Mouse (Mus musculus) hindbrain, embryonic 10.5 days (tissue): ENCODE measurements around the gene Pink1. TPM values are rescaled to one million over a fixed set of nuclear protein-coding genes. Genes with fewer than 3 reads are reported as not detected.
A peak's percentile ranks its signal among the peaks of the same experiment; 100 is the strongest.

Experiments
- DNase-seq: peaks from one replicate; pipeline ENCODE4 v3.0.0-alpha.2; 2017; ENCODE audit warnings: low spot score
- H3K27ac ChIP-seq: fragments of 300-500 bp; sonication (generic); 2 replicates; pipeline ENCODE4 v1.5.1; 2016; ENCODE audit warnings: mild to moderate bottlenecking, moderate library complexity
- H3K27me3 ChIP-seq: fragments of 300-500 bp; sonication (generic); 2 replicates; pipeline ENCODE4 v1.6.1; 2016; ENCODE audit warnings: mild to moderate bottlenecking; ENCODE audit not compliant: poor library complexity, insufficient read depth, severe bottlenecking
- H3K36me3 ChIP-seq: fragments of 300-500 bp; sonication (generic); 2 replicates; pipeline ENCODE4 v1.6.1; 2016; ENCODE audit warnings: mild to moderate bottlenecking, moderate library complexity
- H3K4me1 ChIP-seq: fragments of 300-500 bp; sonication (generic); replicated peaks from 2 replicates; pipeline ENCODE4 v1.6.1; 2016; ENCODE audit warnings: mild to moderate bottlenecking
- H3K4me3 ChIP-seq: fragments of 300-500 bp; sonication (generic); 2 replicates; pipeline ENCODE4 v1.5.1; 2016; ENCODE audit warnings: mild to moderate bottlenecking, moderate library complexity
- H3K9me3 ChIP-seq: fragments of 300-500 bp; sonication (generic); 2 replicates; pipeline ENCODE4 v1.6.1; 2016; ENCODE audit warnings: mild to moderate bottlenecking, moderate library complexity
- WGBS: fragments of 180-500 bp; shearing (Covaris S2); methylation state at CpG from one replicate; pipeline ENCODE4 v1.1.7; 2016; 5-methylcytosine and 5-hydroxymethylcytosine counted together
- polyA plus RNA-seq: library from polyadenylated mRNA; unstranded; fragments of >200 nt; fragmentation: Nextera tagmentation; extraction: Ambion mirVana; gene quantifications from 2 replicates; pipeline ENCODE4 v1.2.1, GENCODE M21; 2016

Gene Pink1
- polyA plus RNA-seq, 1 experiment from 2014 or later, result 52.2 TPM

DNA sequence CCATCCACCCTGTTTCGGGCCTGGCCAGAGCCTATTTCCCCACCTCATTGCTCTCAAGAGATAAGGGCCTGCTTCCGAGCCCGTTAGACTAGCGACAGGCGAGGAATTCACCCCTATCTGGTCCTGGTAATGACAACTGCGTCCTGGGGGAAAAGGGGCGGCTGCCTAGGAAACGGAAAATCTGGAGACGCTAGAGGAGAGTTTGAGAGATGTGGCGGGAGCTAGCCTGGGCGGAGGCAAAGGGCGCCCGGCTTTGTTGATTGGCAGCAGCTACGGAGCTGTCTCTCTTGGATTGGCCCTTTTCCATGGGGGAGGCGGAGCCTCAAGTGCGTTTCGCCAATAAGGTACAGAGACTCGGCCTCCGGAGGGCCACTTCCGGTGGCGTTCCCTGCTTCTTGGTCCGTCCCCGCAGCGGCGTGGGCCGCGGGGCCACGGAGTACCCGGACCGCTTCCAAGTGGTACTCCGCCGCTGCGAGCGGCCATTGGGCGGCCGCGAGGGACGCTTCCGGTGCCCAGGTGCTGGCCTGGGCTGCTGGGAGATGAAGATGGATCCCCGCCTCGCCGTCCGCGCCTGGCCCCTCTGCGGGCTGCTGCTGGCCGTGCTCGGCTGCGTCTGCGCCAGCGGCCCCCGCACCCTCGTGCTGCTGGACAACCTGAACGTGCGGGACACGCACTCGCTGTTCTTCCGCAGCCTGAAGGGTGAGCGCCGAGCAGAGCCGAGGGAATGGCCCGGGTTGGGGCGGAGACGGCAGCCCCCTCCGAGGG, 21.6 kb downstream of the Pink1 start, which contains the start of gene Ddost:
Ddost (plus strand) TSS at position 391 of the 765 bp plus-strand sequence.
- WGBS, result under 1% methylated on average over 64 of the region's 64 CpGs
- Histone ChIP-seq H3K27me3 (no peaks in the 10 kb centered on the region), H3K4me1 (peaks cover 37% of the 10 kb centered on the region), H3K9me3 (no peaks in the 10 kb centered on the region), H3K4me3 (peak within 1 kb of the TSS; percentile 97), H3K27ac (peak within 1 kb of the TSS; percentile 94), H3K36me3 (peaks cover 32% of the 10 kb centered on the region)
- DNase-seq, result peak; percentile 99

DNA sequence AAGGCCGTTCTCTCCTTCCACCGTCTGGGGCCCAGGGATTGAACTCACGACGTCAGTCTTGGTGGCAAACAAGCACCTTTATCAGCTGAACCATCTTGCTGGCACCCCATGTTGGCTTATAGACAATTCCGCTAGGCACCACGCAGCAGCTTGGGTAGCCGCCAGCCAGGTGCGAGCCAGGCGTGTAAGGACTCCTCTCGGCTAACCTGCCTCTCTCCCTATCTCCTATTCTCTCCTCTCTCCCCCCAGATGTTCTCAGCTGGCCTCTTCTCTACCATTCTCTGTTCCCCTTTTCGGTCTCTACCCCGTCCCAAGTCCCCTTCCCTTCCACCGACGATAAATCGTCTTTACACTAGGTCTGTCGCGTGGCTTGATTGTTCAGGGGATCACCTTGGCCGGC, 22.4 kb downstream of the Pink1 start:
- Histone ChIP-seq H3K27me3 (no peaks in the 10 kb centered on the region), H3K36me3 (peaks cover 24% of the 10 kb centered on the region), H3K27ac (peak overlapping the region; percentile 94), H3K9me3 (no peaks in the 10 kb centered on the region), H3K4me3 (peak overlapping the region; percentile 97), H3K4me1 (peaks cover 37% of the 10 kb centered on the region)
- WGBS, result 19% methylated on average over 18 of the region's 18 CpGs
- no peak for DNase-seq

DNA sequence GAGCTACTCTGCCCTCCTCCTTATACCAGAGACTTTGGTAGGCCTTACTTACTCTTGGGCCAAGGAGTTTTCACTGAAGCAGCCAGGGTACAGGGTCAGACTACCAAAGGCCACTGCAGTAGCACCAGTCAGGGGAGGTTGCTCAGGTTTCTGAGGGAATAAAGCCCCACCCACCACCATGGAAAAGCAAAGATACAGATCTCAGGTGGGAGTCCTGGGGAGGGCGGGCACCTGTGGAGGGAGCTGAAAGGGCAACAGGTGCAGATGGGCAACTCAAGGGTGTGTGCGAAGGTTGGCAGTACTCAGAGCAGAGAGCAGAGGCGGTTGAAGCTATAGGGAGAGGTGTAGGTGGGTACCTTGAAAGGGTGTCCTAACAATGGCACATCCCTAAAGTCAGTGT, 23.1 kb downstream of the Pink1 start:
- 95% methylated on average over 3 of the region's 3 CpGs for WGBS
- Histone ChIP-seq H3K4me3 (peak overlapping the region; percentile 97; the same call in 1 of the 2 replicates), H3K36me3 (peaks cover 17% of the 10 kb centered on the region), H3K27me3 (no peaks in the 10 kb centered on the region), H3K9me3 (no peaks in the 10 kb centered on the region), H3K27ac (no peak overlapping the region), H3K4me1 (peaks cover 37% of the 10 kb centered on the region)
- DNase-seq, result no peak

DNA sequence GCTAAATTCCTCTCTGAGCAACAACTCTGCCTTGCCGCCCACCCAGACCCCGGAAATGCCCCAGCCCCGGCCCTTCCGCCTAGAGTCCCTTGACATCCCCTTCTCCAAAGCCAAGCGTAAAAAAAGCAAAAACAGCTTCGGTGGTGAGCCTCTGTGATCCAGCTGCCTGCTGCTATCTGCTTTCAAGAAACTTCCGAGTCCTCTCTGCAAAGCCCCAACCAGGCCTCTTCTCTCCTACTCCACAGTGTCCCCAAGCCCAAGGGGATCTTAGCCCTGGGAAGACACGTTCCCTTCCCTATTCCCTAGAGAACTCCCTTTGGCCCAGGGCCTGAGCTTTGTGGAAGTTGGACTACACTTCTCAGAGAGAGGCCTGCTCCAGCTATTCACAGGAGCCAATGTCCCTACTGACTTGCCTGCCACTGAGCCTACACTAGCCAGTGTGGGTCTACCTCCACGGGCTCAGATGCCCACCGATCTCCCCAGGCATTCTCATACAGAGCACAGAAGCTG, 24.8 kb downstream of the Pink1 start:
- Histone ChIP-seq H3K27me3 (no peaks in the 10 kb centered on the region), H3K4me1 (peaks cover 29% of the 10 kb centered on the region), H3K9me3 (no peaks in the 10 kb centered on the region), H3K36me3 (no peaks in the 10 kb centered on the region), H3K4me3 (no peak overlapping the region), H3K27ac (no peak overlapping the region)
- 83% methylated on average over 10 of the region's 10 CpGs for WGBS
- no peak for DNase-seq

DNA sequence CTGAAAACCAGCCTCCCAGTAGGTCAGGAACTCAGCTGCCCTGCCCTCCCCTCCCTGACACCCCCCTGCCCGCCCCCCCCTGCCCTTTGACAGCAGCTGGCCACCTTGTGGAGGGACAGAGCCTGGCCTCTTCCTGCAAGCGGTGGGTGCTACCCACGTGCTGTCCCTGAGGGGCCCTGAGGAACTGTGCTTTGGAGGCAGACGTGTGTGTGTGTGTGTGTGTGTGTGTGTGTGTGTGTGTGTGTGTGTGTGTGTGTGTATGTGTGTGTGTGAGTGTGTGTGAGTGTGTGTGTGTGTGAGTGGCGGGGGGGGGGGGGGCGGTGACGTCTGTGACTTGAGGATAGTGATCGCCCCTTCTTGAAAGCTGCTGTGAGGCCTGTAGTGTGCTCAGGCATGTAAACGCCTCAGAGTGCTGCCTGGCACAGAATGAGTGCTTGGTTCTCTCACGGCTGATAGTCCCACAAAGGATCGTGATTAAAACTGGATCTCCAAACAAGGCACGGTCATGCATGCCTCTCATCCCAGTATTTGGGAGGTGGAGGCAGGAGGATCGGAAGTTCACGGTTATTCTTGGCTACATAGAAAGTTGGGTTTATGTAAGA, 32.1 kb downstream of the Pink1 start:
- 89% methylated on average over 10 of the region's 14 CpGs for WGBS
- no peaks in the 10 kb centered on the region for H3K9me3 ChIP-seq
- no peak overlapping the region for H3K4me3 ChIP-seq
- peak overlapping the region; percentile 35 for H3K27ac ChIP-seq
- no peak for DNase-seq
- peaks cover 13% of the 10 kb centered on the region for H3K4me1 ChIP-seq
- H3K36me3 ChIP-seq, result no peaks in the 10 kb centered on the region
- H3K27me3 ChIP-seq, result no peaks in the 10 kb centered on the region

DNA sequence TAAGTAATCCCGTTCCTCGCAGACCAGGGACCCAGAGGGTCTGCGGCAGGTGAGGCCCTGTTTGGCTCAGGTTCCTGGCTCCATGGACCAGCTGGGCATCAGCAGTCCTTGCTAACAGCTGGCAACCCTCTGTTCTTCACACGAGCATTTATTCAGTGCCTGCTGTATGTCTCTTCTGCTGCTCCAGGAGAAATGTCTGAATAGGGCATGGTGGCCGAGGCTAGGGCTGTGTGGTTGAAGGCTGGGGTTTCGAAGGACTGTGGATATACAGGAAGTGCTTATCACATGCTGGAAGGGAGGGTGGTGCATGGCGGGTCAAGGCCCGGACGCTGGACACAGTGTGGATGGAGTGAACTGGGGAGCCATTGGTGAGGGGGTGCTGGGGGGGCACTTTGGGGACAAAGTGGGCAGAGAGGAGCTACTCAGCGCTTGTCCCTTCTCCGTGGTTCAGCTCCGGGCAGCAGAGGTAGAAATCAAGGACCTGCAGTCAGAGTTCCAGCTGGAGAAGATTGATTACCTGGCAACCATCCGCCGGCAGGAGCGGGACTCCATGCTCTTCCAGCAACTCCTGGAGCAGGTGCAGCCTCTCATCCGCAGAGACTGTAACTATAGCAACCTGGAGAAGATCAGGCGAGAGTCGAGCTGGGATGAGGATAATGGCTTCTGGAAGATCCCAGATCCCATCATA, 32.7 kb downstream of the Pink1 start:
- Histone ChIP-seq H3K9me3 (no peaks in the 10 kb centered on the region), H3K4me3 (no peak overlapping the region), H3K27ac (peak overlapping the region; percentile 35; the same call in 1 of the 2 replicates), H3K27me3 (no peaks in the 10 kb centered on the region), H3K36me3 (no peaks in the 10 kb centered on the region), H3K4me1 (peaks cover 14% of the 10 kb centered on the region)
- 83% methylated on average over 18 of the region's 18 CpGs for WGBS
- no peak for DNase-seq

DNA sequence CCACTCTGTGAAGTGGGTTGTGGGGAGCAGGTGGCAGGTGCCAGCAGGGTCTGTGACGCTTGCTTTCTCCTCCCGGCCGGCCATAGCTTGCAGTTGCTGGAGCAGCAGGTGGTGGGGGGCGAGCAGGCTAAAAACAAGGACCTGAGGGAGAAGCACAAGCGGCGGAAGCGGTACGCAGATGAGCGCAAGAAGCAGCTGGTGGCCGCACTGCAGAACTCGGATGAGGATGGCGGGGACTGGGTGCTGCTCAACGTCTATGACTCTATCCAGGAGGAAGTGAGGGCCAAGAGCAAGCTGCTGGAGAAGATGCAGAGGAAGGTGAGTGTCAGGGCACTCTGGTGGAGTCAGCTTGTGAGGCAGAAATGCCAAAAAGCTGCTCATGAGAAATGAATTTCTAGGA, 34.1 kb downstream of the Pink1 start:
- Histone ChIP-seq H3K9me3 (no peaks in the 10 kb centered on the region), H3K4me1 (peaks cover 14% of the 10 kb centered on the region), H3K36me3 (no peaks in the 10 kb centered on the region), H3K27me3 (no peaks in the 10 kb centered on the region), H3K4me3 (no peak overlapping the region), H3K27ac (no peak overlapping the region)
- WGBS, result 90% methylated on average over 13 of the region's 13 CpGs
- no peak for DNase-seq

DNA sequence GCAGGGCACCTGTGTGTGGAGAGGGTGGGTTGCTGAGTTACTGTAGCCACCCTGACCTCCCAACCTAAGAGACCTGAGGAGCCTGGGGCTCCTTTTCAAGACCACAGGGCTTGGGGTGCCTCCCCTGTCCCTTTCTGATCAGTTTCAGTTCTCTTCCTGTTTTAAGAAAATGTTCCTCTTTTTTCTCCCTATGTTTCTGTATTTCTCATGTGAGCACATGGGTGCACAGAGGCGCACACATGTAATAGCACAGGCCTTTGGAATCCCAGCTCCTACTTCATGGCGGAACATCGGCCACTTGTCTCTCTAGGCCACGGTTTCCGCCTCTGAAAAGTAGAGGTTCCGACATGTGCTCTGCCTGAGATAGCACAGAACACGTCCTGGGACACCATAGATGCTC, 37.4 kb downstream of the Pink1 start:
- no peak for DNase-seq
- no peak overlapping the region for H3K4me3 ChIP-seq
- H3K27me3 ChIP-seq, result no peaks in the 10 kb centered on the region
- no peaks in the 10 kb centered on the region for H3K9me3 ChIP-seq
- H3K4me1 ChIP-seq, result peaks cover 16% of the 10 kb centered on the region
- H3K27ac ChIP-seq, result no peak overlapping the region
- 89% methylated on average over 7 of the region's 7 CpGs for WGBS
- H3K36me3 ChIP-seq, result no peaks in the 10 kb centered on the region

DNA sequence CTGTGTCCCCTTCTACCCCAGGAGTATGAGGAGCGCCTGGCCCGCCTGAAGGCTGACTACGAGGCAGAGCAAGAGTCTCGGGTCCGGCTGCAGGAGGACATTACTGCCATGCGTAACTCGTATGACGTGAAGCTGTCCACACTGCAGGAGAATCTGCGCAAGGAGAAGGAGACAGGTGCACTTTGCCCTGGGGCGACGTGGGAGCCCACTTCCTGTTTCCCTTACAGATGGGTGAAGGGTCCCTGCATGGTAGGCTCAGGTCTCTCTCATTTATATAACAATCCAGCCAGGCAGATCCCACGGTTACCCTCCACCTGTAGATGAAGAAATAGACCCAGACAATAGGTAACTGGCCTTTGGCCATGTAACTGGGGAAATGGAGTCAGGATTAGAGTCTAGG, 39.7 kb downstream of the Pink1 start:
- DNase-seq, result no peak
- Histone ChIP-seq H3K9me3 (no peaks in the 10 kb centered on the region), H3K27ac (no peak overlapping the region), H3K36me3 (no peaks in the 10 kb centered on the region), H3K4me3 (no peak overlapping the region), H3K27me3 (no peaks in the 10 kb centered on the region), H3K4me1 (peaks cover 11% of the 10 kb centered on the region)
- 90% methylated on average over 12 of the region's 12 CpGs for WGBS

DNA sequence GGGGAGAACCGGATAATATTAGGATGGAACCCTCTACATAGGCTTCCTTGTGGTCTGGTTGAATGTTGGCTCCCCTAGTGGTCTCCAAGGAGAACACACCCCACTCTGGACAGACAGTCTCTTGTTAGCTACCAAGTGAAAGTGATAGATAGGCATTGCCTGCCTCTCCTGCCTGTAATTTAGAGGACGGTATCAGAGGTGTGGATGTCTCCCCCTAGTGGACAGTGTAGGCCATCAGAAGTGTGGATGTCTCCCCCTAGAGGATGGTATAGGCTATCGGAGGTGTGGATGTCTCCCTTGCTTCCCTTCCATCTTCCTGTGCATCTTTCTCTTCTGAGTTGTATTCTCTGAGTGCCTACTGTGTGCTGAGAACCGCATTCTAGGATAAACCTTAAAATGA, 43.3 kb downstream of the Pink1 start:
- H3K4me3 ChIP-seq, result no peak overlapping the region
- H3K27ac ChIP-seq, result no peak overlapping the region
- H3K27me3 ChIP-seq, result 0 out of 2 replicates have a peak, but pooled peaks cover 5% of the 10 kb centered on the region
- H3K9me3 ChIP-seq, result no peaks in the 10 kb centered on the region
- WGBS, result 18% methylated on average over 4 of the region's 4 CpGs
- DNase-seq, result peak; percentile 74
- H3K4me1 ChIP-seq, result peaks cover 9% of the 10 kb centered on the region
- no peaks in the 10 kb centered on the region for H3K36me3 ChIP-seq

DNA sequence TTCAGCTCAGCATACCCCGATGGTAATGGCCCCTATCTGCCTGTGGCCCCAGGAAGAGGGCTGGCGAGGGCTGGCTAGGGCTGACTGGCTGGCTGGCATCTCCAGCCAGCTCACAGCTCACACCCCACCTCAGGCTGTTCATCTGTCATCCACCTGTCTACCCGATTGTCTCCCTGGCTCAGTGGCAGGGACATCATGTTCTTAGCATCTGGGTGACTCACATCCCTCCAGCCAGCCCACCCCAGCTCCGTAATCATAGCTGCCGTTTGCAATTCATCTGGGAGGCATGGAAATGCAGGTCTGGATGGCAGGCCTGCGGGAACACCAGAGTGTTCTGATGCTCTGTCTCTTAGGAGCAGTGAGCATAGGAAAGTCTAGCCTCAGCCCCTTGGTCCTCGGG, 47.8 kb downstream of the Pink1 start:
- peaks cover 5% of the 10 kb centered on the region; the same call in 1 of the 2 replicates for H3K4me1 ChIP-seq
- WGBS, result 77% methylated on average over 7 of the region's 7 CpGs
- no peak overlapping the region for H3K4me3 ChIP-seq
- H3K27me3 ChIP-seq, result 0 out of 2 replicates have a peak, but pooled peaks cover 5% of the 10 kb centered on the region
- no peaks in the 10 kb centered on the region for H3K9me3 ChIP-seq
- DNase-seq, result no peak
- H3K27ac ChIP-seq, result no peak overlapping the region
- no peaks in the 10 kb centered on the region for H3K36me3 ChIP-seq

DNA sequence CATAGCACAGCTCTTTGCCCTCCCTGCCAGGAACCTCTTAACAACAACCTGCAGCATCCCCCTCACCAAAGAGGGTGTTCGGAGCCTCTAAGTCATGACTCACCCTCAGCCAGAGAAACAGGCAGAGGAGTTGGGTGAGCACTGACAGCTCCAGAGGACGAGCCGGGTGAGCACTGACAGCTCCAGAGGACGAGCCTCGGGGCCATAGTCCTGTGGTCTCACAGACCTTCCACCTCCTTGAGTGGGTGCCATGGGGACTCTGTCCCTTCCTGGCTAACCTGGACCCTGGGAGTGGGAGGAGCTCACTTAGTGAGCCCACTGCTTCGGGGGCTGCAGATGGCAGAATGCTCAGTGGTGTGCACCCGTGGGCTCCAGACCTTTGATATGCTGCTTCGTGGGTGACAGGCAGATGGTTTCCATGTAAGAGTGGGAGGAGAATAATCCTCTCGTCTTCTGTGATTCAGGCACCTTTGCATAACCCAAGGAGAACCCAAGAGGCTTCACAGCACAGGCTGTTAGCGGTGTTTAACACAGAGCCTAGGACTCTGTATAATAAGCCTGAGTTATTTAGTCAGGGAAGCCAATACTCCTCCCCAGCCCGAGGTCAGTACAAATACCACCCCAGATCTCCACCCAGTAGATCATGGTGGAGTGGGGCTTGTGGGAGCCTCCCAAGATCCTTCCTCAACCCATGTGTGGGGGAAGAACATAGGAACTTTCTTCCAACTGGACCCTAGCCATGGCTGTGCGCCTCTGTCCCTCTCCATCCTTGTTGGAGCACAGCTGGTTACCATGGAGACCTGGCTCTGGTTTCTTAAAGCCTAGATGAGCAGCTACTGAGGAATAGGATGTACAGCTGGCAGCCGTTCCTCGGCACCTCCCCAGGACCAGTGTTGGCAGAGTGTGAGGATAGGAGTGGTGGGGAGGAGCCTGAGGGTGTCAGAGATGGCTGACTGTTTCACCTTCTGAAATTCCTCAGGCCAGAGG, 53.8 kb downstream of the Pink1 start:
- Histone ChIP-seq H3K27ac (no peak overlapping the region), H3K4me3 (no peak overlapping the region), H3K36me3 (no peaks in the 10 kb centered on the region), H3K27me3 (no peaks in the 10 kb centered on the region), H3K4me1 (0 out of 2 replicates have a peak, but pooled peaks cover 2% of the 10 kb centered on the region), H3K9me3 (no peaks in the 10 kb centered on the region)
- DNase-seq, result no peak
- 75% methylated on average over 14 of the region's 14 CpGs for WGBS
